Mouse (Mus musculus) E14TG2a.4 (cell line): ENCODE measurements around the gene Ptcd1.
"Not testable (repeated sequence)": the region's sequence is repeated elsewhere in the genome, so short reads cannot be mapped to it uniquely, and the experiment has no call there.

Source experiments
- H3K27me3 ChIP-seq: 2 replicates; pipeline ENCODE4 v1.6.1; 2014; ENCODE audit warnings: low read length, control low read depth; ENCODE audit not compliant: insufficient read depth
- H3K36me3 ChIP-seq: 2 replicates; pipeline ENCODE4 v1.6.1; 2014; ENCODE audit warnings: low read length, control low read depth; ENCODE audit not compliant: insufficient read depth
- H3K4me1 ChIP-seq: replicated peaks from 2 replicates; pipeline ENCODE4 v1.6.1; 2014; ENCODE audit warnings: low read depth, low read length, control low read depth
- H3K4me3 ChIP-seq: replicated peaks from 2 replicates; pipeline ENCODE4 v1.5.1; 2014; ENCODE audit warnings: mild to moderate bottlenecking, low read length
- H3K9me3 ChIP-seq: 2 replicates; pipeline ENCODE4 v1.6.1; 2014; ENCODE audit warnings: low read length, control low read depth
- CTCF ChIP-seq: conservative IDR thresholded peaks from 2 replicates; pipeline ENCODE4 v1.5.1; 2014; ENCODE audit warnings: low read length
- NANOG ChIP-seq: IDR thresholded peaks from 2 replicates; pipeline ENCODE4 v1.6.1; 2014; ENCODE audit warnings: borderline replicate concordance, low read length, mixed read lengths
- POU5F1 ChIP-seq: IDR thresholded peaks from 2 replicates; pipeline ENCODE4 v1.6.1; 2014; ENCODE audit warnings: low read length, borderline replicate concordance

Ptcd1 gene

GRCm38 (mm10) chr5:145140611-145141010 lies 26.3 kb downstream of the Ptcd1 start:
- no peaks in the 10 kb centered on the region for H3K9me3 ChIP-seq
- H3K4me3 ChIP-seq: peak overlapping the region; percentile 100
- peaks cover 72% of the 10 kb centered on the region for H3K36me3 ChIP-seq
- H3K4me1 ChIP-seq: peaks cover 38% of the 10 kb centered on the region
- H3K27me3 ChIP-seq: no peaks in the 10 kb centered on the region
- TF ChIP-seq CTCF: no peak
- TF ChIP-seq POU5F1: no peak
- no peak for TF ChIP-seq NANOG

GRCm38 (mm10) chr5:145139571-145140519 lies 27.1 kb downstream of the Ptcd1 start, which contains the start of the genes Pdap1 and Bud31:
Gene Pdap1 (minus strand): TSS chr5:145140238.
Gene Bud31 (plus strand): TSS chr5:145140362.
- Histone ChIP-seq H3K4me3 (peak within 1 kb of the TSS; percentile 100), H3K36me3 (peaks cover 72% of the 10 kb centered on the region), H3K27me3 (no peaks in the 10 kb centered on the region), H3K4me1 (peaks cover 39% of the 10 kb centered on the region), H3K9me3 (no peaks in the 10 kb centered on the region)
- no peak for TF ChIP-seq CTCF
- no peak for TF ChIP-seq POU5F1
- TF ChIP-seq NANOG: no peak

GRCm38 (mm10) chr5:145138836-145139235 lies 28.1 kb downstream of the Ptcd1 start:
- Histone ChIP-seq H3K9me3 (no peaks in the 10 kb centered on the region), H3K36me3 (peaks cover 72% of the 10 kb centered on the region), H3K4me1 (peaks cover 49% of the 10 kb centered on the region), H3K27me3 (no peaks in the 10 kb centered on the region), H3K4me3 (peak overlapping the region; percentile 100)
- no peak for TF ChIP-seq POU5F1
- TF ChIP-seq NANOG: no peak
- no peak for TF ChIP-seq CTCF

GRCm38 (mm10) chr5:145133275-145133674 lies 33.6 kb downstream of the Ptcd1 start:
- H3K9me3 ChIP-seq, H3K27me3 ChIP-seq, H3K4me3 ChIP-seq: not testable (repeated sequence)
- Histone ChIP-seq H3K36me3 (peaks cover 100% of the 10 kb centered on the region), H3K4me1 (peaks cover 76% of the 10 kb centered on the region)
- TF ChIP-seq CTCF: peak; percentile 12; the same call in 1 of the 2 replicates

- Histone ChIP-seq H3K9me3 (no peaks in the 10 kb centered on the region), H3K4me1 (peaks cover 75% of the 10 kb centered on the region), H3K4me3 (no peak overlapping the region), H3K27me3 (no peaks in the 10 kb centered on the region), H3K36me3 (peaks cover 100% of the 10 kb centered on the region)
- TF ChIP-seq NANOG: no peak
- no peak for TF ChIP-seq POU5F1
- TF ChIP-seq CTCF: no peak
Observed at GRCm38 (mm10) chr5:145130995-145131394, 35.9 kb downstream of the Ptcd1 start.

GRCm38 (mm10) chr5:145130191-145130590 lies 36.7 kb downstream of the Ptcd1 start:
- peaks cover 83% of the 10 kb centered on the region for H3K4me1 ChIP-seq
- H3K4me3 ChIP-seq: no peak overlapping the region
- H3K36me3 ChIP-seq: peaks cover 100% of the 10 kb centered on the region
- no peaks in the 10 kb centered on the region for H3K9me3 ChIP-seq
- H3K27me3 ChIP-seq: no peaks in the 10 kb centered on the region
- TF ChIP-seq NANOG: no peak
- TF ChIP-seq POU5F1: no peak
- TF ChIP-seq CTCF: no peak

GRCm38 (mm10) chr5:145129773-145130172 lies 37.1 kb downstream of the Ptcd1 start:
- not testable (repeated sequence) for H3K9me3 ChIP-seq, H3K27me3 ChIP-seq
- H3K36me3 ChIP-seq: peaks cover 100% of the 10 kb centered on the region

GRCm38 (mm10) chr5:145129124-145129523 lies 37.8 kb downstream of the Ptcd1 start:
- peaks cover 100% of the 10 kb centered on the region for H3K36me3 ChIP-seq
- no peaks in the 10 kb centered on the region for H3K9me3 ChIP-seq
- H3K27me3 ChIP-seq: no peaks in the 10 kb centered on the region
- H3K4me3 ChIP-seq: no peak overlapping the region
- peaks cover 80% of the 10 kb centered on the region for H3K4me1 ChIP-seq
- TF ChIP-seq NANOG (no peak), CTCF (no peak), POU5F1 (no peak)

More at GRCm38 (mm10) chr5:145129773-145130172, 37.1 kb downstream of the Ptcd1 start:
- H3K4me1 ChIP-seq: peaks cover 83% of the 10 kb centered on the region
- not testable (repeated sequence) for H3K4me3 ChIP-seq
